Mouse (Mus musculus) layer of hippocampus, adult 18-20 months (tissue): ENCODE data around the gene Gucy1b2. TPM values are rescaled to one million over a fixed set of nuclear protein-coding genes. Genes with fewer than 3 reads are reported as not detected.
A peak's percentile ranks its signal among the peaks of the same experiment; 100 is the strongest.

Experiments
- DNase-seq, 2 experiments: peaks; one replicate each; pipeline ENCODE4 v3.0.0; 2022; ENCODE audit warnings: low spot score in 2 of 2
- long read RNA-seq: library from polyadenylated mRNA; stranded (forward); transcript quantifications from one replicate; pipeline ENCODE4 v2.0.0, GENCODE M21; 2021
- total RNA-seq, 2 experiments: library from RNA; stranded (reverse); gene quantifications; 2 replicates each; pipeline ENCODE4 v1.2.3; 2021

The Gucy1b2 gene
- total RNA-seq: under 1 TPM; 0.50 to 0.51 TPM
- long read RNA-seq, partial matches to known transcripts: 1 of 1 reads
- long read RNA-seq, other reads (novel, unspliced or antisense): 0 of 1 reads

- DNase-seq: no peak
Observed at GRCm38 (mm10) chr14:62456239-62456747, at the start of gene Gucy1b2. Gene Gucy1b2 (minus strand): TSS chr14:62456289.

GRCm38 (mm10) chr14:62497391-62497790 is 41.3 kb upstream of the Gucy1b2 start:
- no peak for DNase-seq

- no peak for DNase-seq
Observed at GRCm38 (mm10) chr14:62496501-62496900, 40.4 kb upstream of the Gucy1b2 start.

- peak in 1 of 2 experiments; percentile 62 for DNase-seq
Observed at GRCm38 (mm10) chr14:62493456-62493855, 37.4 kb upstream of the Gucy1b2 start.

GRCm38 (mm10) chr14:62492196-62492850 is 36.2 kb upstream of the Gucy1b2 start:
- DNase-seq: peak; percentile 65 to 83

- no peak for DNase-seq
Observed at GRCm38 (mm10) chr14:62488270-62488669, 32.2 kb upstream of the Gucy1b2 start.

GRCm38 (mm10) chr14:62481381-62481780 is 25.3 kb upstream of the Gucy1b2 start:
- DNase-seq: no peak

GRCm38 (mm10) chr14:62479395-62479794 is 23.3 kb upstream of the Gucy1b2 start:
- no peak for DNase-seq

- DNase-seq: no peak
Observed at GRCm38 (mm10) chr14:62474481-62474880, 18.4 kb upstream of the Gucy1b2 start.

- DNase-seq: no peak
Observed at GRCm38 (mm10) chr14:62472061-62472460, 16.0 kb upstream of the Gucy1b2 start.

- DNase-seq: no peak
Observed at GRCm38 (mm10) chr14:62468753-62469125, 12.7 kb upstream of the Gucy1b2 start.

- no peak for DNase-seq
Observed at GRCm38 (mm10) chr14:62468119-62468752, 12.1 kb upstream of the Gucy1b2 start.

- peak in 1 of 2 experiments; percentile 34 for DNase-seq
Observed at GRCm38 (mm10) chr14:62464966-62465365, 8.9 kb upstream of the Gucy1b2 start.

- no peak for DNase-seq
Observed at GRCm38 (mm10) chr14:62459541-62459940, 3.5 kb upstream of the Gucy1b2 start.

GRCm38 (mm10) chr14:62457420-62458181 is 1.5 kb upstream of the Gucy1b2 start:
- DNase-seq: peak; percentile 86 to 94

- no peak for DNase-seq
Observed at GRCm38 (mm10) chr14:62455570-62455879, 564 bp downstream of the Gucy1b2 start.

GRCm38 (mm10) chr14:62454760-62455569 is 1.1 kb downstream of the Gucy1b2 start:
- DNase-seq: peak; percentile 13 to 35

GRCm38 (mm10) chr14:62454136-62454535 is 2.0 kb downstream of the Gucy1b2 start:
- DNase-seq: no peak

GRCm38 (mm10) chr14:62453276-62453675 is 2.8 kb downstream of the Gucy1b2 start:
- DNase-seq: no peak

- no peak for DNase-seq
Observed at GRCm38 (mm10) chr14:62450706-62451105, 5.4 kb downstream of the Gucy1b2 start.

GRCm38 (mm10) chr14:62447214-62447548 is 8.9 kb downstream of the Gucy1b2 start:
- DNase-seq: no peak
